Mouse (Mus musculus): ENCODE results near the gene Tbc1d16.

- TF ChIP-seq POLR2A (IDR thresholded peaks at IDR 0.05; ENCODE audit: low read depth, low read length) (no peak), CTCF (IDR thresholded peaks at IDR 0.05; ENCODE audit: extremely low read depth, insufficient read length, insufficient replicate concordance, low read depth, low read length) (no peak)
Measured at GRCm38 (mm10) chr11:119224926-119225325, 3.4 kb downstream of the Tbc1d16 start.

All from small intestine, adult 2 months (tissue).